ENCODE assay signal across 9 mouse cellular contexts in the genomic region with DNA sequence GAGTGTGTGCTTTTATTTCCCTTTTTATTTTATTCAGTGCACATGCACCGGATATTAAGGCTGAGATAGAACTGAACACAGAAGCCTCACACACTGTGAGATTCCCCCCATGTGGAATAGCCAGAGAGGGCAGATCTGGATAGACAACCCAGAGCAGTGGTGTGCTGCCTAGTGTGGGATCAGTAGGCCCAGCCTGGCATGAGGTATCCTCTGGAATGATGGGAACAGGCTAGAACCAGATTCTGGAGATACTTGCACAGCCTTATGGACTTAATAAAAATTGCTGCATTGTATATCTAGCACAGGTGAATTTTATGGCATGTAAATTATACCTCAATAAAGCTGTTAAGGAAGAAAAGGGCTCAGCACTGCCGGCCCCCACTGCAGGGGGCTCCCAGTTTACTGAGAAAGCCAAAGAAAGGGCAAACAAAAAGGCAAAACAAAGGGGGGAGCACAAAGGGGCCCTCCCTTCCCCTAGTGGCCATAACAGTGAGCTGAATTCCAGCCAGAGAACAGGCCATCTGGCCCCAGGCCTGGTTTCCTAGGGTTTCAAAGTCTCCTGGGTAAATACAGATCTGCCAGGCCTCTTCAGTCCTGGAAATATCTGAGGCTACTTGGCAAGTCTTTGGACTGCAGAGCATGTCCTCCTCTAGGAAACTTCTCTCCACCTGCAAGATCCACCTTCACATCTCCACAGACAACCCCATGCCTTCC.
DNase-seq lines count a peak whose midpoint lies in the region; ATAC-seq and TF ChIP-seq lines count a peak whose summit lies in the region.
"Had no signal": no experiment of that assay in that cellular context is flagged by ENCODE, and none has a peak within 500 bp of the region (broad histone marks: within the 10 kb centered on the region; RNA-seq: fewer than 3 reads in every experiment).

No protein-coding gene starts in this region.

- H3K27ac ChIP-seq in heart, postnatal 0 days (ENCODE audit: low read depth): peak overlapping the region; percentile 61
- H3K27ac ChIP-seq: heart, embryonic 13.5 days had no signal

- peak; percentile 18 for DNase-seq in kidney, postnatal 14 days
- no peak for DNase-seq in kidney, adult 11 months
- DNase-seq in cerebellum, adult 9-11 months: peak; percentile 71
- peak; percentile 70 for DNase-seq in heart, postnatal 0 days (ENCODE audit: low spot score)
- peak; percentile 26 for DNase-seq in lung, adult 2 months
- DNase-seq in frontal cortex, postnatal 36 days (ENCODE audit: low spot score in 2 of 2): no peak
- no peak for DNase-seq in right cerebral cortex, adult 18-20 months
- DNase-seq in right cerebral cortex, postnatal 10 days (ENCODE audit: low spot score in 2 of 2): no peak

- H3K9me3 ChIP-seq in heart, postnatal 0 days (replicated peaks; ENCODE audit: control insufficient read depth, low read length): no peaks in the 10 kb centered on the region
- H3K9me3 ChIP-seq: heart, embryonic 13.5 days had no signal

- ATAC-seq in heart, postnatal 0 days (ENCODE audit: insufficient read depth, low read depth): peak; percentile 69

- no peaks in the 10 kb centered on the region for H3K27me3 ChIP-seq in heart, postnatal 0 days (ENCODE audit: control insufficient read depth, insufficient read depth, low read length)
- H3K27me3 ChIP-seq: heart, embryonic 13.5 days had no signal

- H3K4me3 ChIP-seq in heart, postnatal 0 days (ENCODE audit: low read depth, low read length): no peak overlapping the region
- H3K4me3 ChIP-seq in lung, adult 2 months (replicated peaks; ENCODE audit: extremely low read depth, low read depth, low read length): no peak overlapping the region
- H3K4me3 ChIP-seq: heart, embryonic 13.5 days had no signal

- no peak for TF ChIP-seq EP300 in heart, postnatal 0 days (IDR thresholded peaks at IDR 0.05; ENCODE audit: low read depth)

- TF ChIP-seq CTCF in heart, postnatal 0 days (IDR thresholded peaks at IDR 0.05; ENCODE audit: low read depth): peak; percentile 39
- TF ChIP-seq CTCF in lung, adult 2 months (IDR thresholded peaks at IDR 0.05; ENCODE audit: insufficient read depth, low read length): no peak

- peaks cover 11% of the 10 kb centered on the region; the same call in 1 of the 2 replicates for H3K4me1 ChIP-seq in heart, postnatal 0 days (ENCODE audit: control insufficient read depth, insufficient read depth)
- peaks cover 10% of the 10 kb centered on the region for H3K4me1 ChIP-seq in lung, adult 2 months (ENCODE audit: control insufficient read depth, insufficient read depth, low read length)

- 69% methylated on average over 2 of the region's 2 CpGs for WGBS in heart, postnatal 0 days
- WGBS in lung, adult 2 months: 58% methylated on average over 2 of the region's 2 CpGs

- no peak overlapping the region for H3K4me2 ChIP-seq in heart, postnatal 0 days (ENCODE audit: low read depth, low read length)
- H3K4me2 ChIP-seq: heart, embryonic 13.5 days had no signal

- 0 out of 2 replicates have a peak, but pooled peaks cover 6% of the 10 kb centered on the region for H3K36me3 ChIP-seq in heart, postnatal 0 days (replicated peaks; ENCODE audit: control insufficient read depth, insufficient read depth, low read length)
- H3K36me3 ChIP-seq: heart, embryonic 13.5 days had no signal

- no peak overlapping the region for H3K9ac ChIP-seq in heart, postnatal 0 days (replicated peaks; ENCODE audit: low read depth, low read length)
- H3K9ac ChIP-seq: heart, embryonic 13.5 days had no signal

- TF ChIP-seq POLR2A in lung, adult 2 months (IDR thresholded peaks at IDR 0.05; ENCODE audit: borderline replicate concordance, extremely low read depth, low read depth, low read length): no peak

Comparison
In these comparisons a context has a peak if more than half of its experiments do, and no peak if none do; other contexts are left out.
1. DNase-seq: peak in kidney, postnatal 14 days (single experiment), cerebellum, adult 9-11 months (single experiment), heart, postnatal 0 days (single experiment) and lung, adult 2 months (single experiment); none in kidney, adult 11 months (single experiment), frontal cortex, postnatal 36 days (0 of 2), right cerebral cortex, adult 18-20 months (single experiment) and right cerebral cortex, postnatal 10 days (0 of 2).